Mouse (Mus musculus) CH12.LX (cell line): ENCODE measurements around the gene Kif6. TPM values are rescaled to one million over a fixed set of nuclear protein-coding genes. Genes with fewer than 3 reads are reported as not detected.

Experiments used
- DNase-seq: peaks from one replicate; pipeline ENCODE4 v3.0.0-alpha.2; 2013; ENCODE audit errors: extremely low read depth
- H3K27ac ChIP-seq: 2 replicates; pipeline ENCODE4 v1.5.1; 2012; ENCODE audit warnings: low read depth, mild to moderate bottlenecking, control low read depth, moderate library complexity; ENCODE audit not compliant: insufficient read depth
- H3K27me3 ChIP-seq: replicated peaks from 2 replicates; pipeline ENCODE3; 2012; ENCODE audit warnings: inconsistent platforms
- H3K36me3 ChIP-seq, 2 experiments: replicated peaks in 1 of 2; 2 replicates each; pipeline versions ENCODE3 to v1.6.1; 2012; ENCODE audit warnings: inconsistent platforms in 1 of 2, low read length in 1 of 2, mild to moderate bottlenecking in 1 of 2, mixed read lengths in 1 of 2, moderate library complexity in 1 of 2; ENCODE audit not compliant: control insufficient read depth in 1 of 2, insufficient read depth in 1 of 2
- H3K4me1 ChIP-seq, 2 experiments: 2 replicates each; pipeline ENCODE4 v1.6.1; 2012; ENCODE audit warnings: inconsistent platforms in 1 of 2, moderate library complexity in 1 of 2; ENCODE audit not compliant: insufficient read depth in 2 of 2, control insufficient read depth in 1 of 2
- H3K4me2 ChIP-seq: 2 replicates; pipeline ENCODE4 v1.6.1; 2012; ENCODE audit warnings: low read depth, mild to moderate bottlenecking, control low read depth; ENCODE audit not compliant: poor library complexity, insufficient read depth, severe bottlenecking
- H3K4me3 ChIP-seq, 3 experiments: fragments of 150-350 bp in 1 of 3; sonication (generic) in 1 of 3; replicated peaks in 1 of 3; 2 replicates each; pipeline versions ENCODE3 to v1.5.1; 2011 to 2012; ENCODE audit warnings: low read depth in 2 of 3, low read length in 2 of 3, mild to moderate bottlenecking in 2 of 3, moderate library complexity in 2 of 3, control low read depth in 1 of 3, improper control_type of control experiment in 1 of 3, inconsistent platforms in 1 of 3, mixed read lengths in 1 of 3; ENCODE audit not compliant: poor library complexity in 1 of 3
- H3K79me2 ChIP-seq: replicated peaks from 2 replicates; pipeline ENCODE4 v1.6.1; 2012; ENCODE audit warnings: mild to moderate bottlenecking, moderate library complexity; ENCODE audit not compliant: control insufficient read depth, poor library complexity, insufficient read depth, severe bottlenecking; ENCODE audit errors: extremely low read depth
- H3K9ac ChIP-seq: 2 replicates; pipeline ENCODE4 v1.6.1; 2012; ENCODE audit warnings: low read depth, mild to moderate bottlenecking, control low read depth, moderate library complexity; ENCODE audit not compliant: insufficient read depth
- H3K9me3 ChIP-seq: replicated peaks from 2 replicates; pipeline ENCODE3; 2012; ENCODE audit warnings: low read length, inconsistent platforms, mixed read lengths
- CHD1 ChIP-seq: IDR thresholded peaks from 2 replicates; pipeline ENCODE4 v1.6.1; 2012; ENCODE audit warnings: low read depth, low read length, improper control_type of control experiment, inconsistent platforms
- CTCF ChIP-seq, 2 experiments: IDR thresholded peaks in 1 of 2; conservative IDR thresholded peaks in 1 of 2; 2 replicates each; pipeline ENCODE4 v1.5.1; 2011 to 2012; ENCODE audit warnings: low read depth in 2 of 2, low read length in 2 of 2, improper control_type of control experiment in 1 of 2, inconsistent platforms in 1 of 2, mild to moderate bottlenecking in 1 of 2, moderate library complexity in 1 of 2
- E2F4 ChIP-seq: IDR thresholded peaks from 2 replicates; pipeline ENCODE4 v1.6.1; 2011; ENCODE audit warnings: low read depth, low read length, improper control_type of control experiment; ENCODE audit not compliant: insufficient replicate concordance
- GABPA ChIP-seq: IDR thresholded peaks from 2 replicates; pipeline ENCODE4 v1.6.1; 2012; ENCODE audit warnings: low read depth, low read length, improper control_type of control experiment, inconsistent platforms; ENCODE audit not compliant: insufficient replicate concordance
- IRF4 ChIP-seq: IDR thresholded peaks from 2 replicates; pipeline ENCODE4 v1.6.1; 2014; ENCODE audit warnings: low read depth, mild to moderate bottlenecking, inconsistent platforms, low read length, improper control_type of control experiment
- KAT2A ChIP-seq: IDR thresholded peaks from 2 replicates; pipeline ENCODE4 v1.6.1; 2012; ENCODE audit warnings: low read length, improper control_type of control experiment, inconsistent platforms; ENCODE audit not compliant: insufficient replicate concordance
- MAX ChIP-seq: IDR thresholded peaks from 2 replicates; pipeline ENCODE4 v1.6.1; 2011; ENCODE audit warnings: low read length, improper control_type of control experiment
- MXI1 ChIP-seq: IDR thresholded peaks from 2 replicates; pipeline ENCODE4 v1.6.1; 2011; ENCODE audit warnings: mild to moderate bottlenecking, low read depth, low read length, improper control_type of control experiment
- POLR2A ChIP-seq: IDR thresholded peaks from 2 replicates; pipeline ENCODE4 v1.6.1; 2011; ENCODE audit warnings: low read depth, mild to moderate bottlenecking, improper control_type of control experiment, low read length
- POLR2AphosphoS2 ChIP-seq: IDR thresholded peaks from 2 replicates; pipeline ENCODE4 v1.6.1; 2011; ENCODE audit warnings: low read depth, low read length, improper control_type of control experiment
- SMC3 ChIP-seq: IDR thresholded peaks from 2 replicates; pipeline ENCODE4 v1.6.1; 2011; ENCODE audit warnings: low read depth, low read length, improper control_type of control experiment
- TCF12 ChIP-seq: IDR thresholded peaks from 2 replicates; pipeline ENCODE4 v1.6.1; 2014; ENCODE audit warnings: low read depth, mild to moderate bottlenecking, inconsistent platforms, low read length, improper control_type of control experiment
- UBTF ChIP-seq: IDR thresholded peaks from 2 replicates; pipeline ENCODE4 v1.6.1; 2012; ENCODE audit warnings: low read depth, mild to moderate bottlenecking, inconsistent platforms, low read length, improper control_type of control experiment, moderate library complexity
- ZC3H11A ChIP-seq: IDR thresholded peaks from 2 replicates; pipeline ENCODE4 v1.6.1; 2012; ENCODE audit warnings: low read depth, mild to moderate bottlenecking, inconsistent platforms, low read length, improper control_type of control experiment
- ZKSCAN1 ChIP-seq: IDR thresholded peaks from 2 replicates; pipeline ENCODE4 v1.6.1; 2012; ENCODE audit warnings: low read depth, inconsistent platforms, low read length, improper control_type of control experiment, borderline replicate concordance
- ZNF384 ChIP-seq: IDR thresholded peaks from 2 replicates; pipeline ENCODE4 v1.6.1; 2012; ENCODE audit warnings: low read depth, low read length, improper control_type of control experiment, inconsistent platforms
- dilution Hi-C: fragments of 300-500 bp; cut with MboI; formaldehyde crosslinking; loops from 2 replicates; pipeline ENCODE4 v1.14.3; 2020; ENCODE audit warnings: low sequenced_read_pairs; ENCODE audit not compliant: extremely low pct_unique_long_range_greater_than_20kb, extremely low pct_ligation_motif_present
- in situ Hi-C: fragments of 300-500 bp; cut with MboI; formaldehyde crosslinking; loops from 3 replicates; pipeline ENCODE4 v1.14.3; 2019; ENCODE audit warnings: low sequenced_read_pairs, low pct_ligation_motif_present, low pct_unique_long_range_greater_than_20kb, mixed read lengths
- polyA plus RNA-seq: library from polyadenylated mRNA; unstranded; fragments of >175 nt; gene quantifications from 2 replicates; pipeline ENCODE4 v1.2.1, GENCODE M21; 2012; ENCODE audit warnings: low read depth; ENCODE audit not compliant: insufficient read length
- total RNA-seq, 2 experiments: library from RNA; depleted of rRNA; stranded (reverse); fragments of 300-350 nt in 1 of 2; fragments of >200 nt in 1 of 2; gene quantifications; 2 replicates each; pipeline ENCODE4 v1.2.3; 2012 to 2014

Kif6 gene
- total and polyA plus RNA-seq, 3 experiments = not detected

DNA sequence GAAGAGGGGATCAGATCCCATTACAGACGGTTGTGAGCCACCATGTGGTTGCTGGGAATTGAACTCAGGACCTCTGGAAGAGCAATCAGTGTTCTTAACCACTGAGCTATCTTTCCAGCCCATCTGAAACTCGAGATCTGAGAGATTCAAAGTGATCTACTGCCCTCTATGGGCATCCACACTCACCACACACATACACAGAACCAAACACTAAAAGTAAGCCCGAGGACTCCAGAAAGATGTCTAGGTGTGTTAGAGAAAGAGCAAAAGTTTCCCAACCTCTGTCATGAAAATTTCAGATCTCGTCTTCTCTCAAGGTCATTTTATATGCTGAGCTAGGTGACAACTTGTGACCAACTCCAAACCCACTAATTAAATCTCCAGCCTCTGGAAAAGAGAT lies 9.5 kb upstream of the Kif6 start:
- Histone ChIP-seq H3K9me3 (peaks cover 10% of the 10 kb centered on the region), H3K9ac (no peak overlapping the region), H3K27ac (no peak overlapping the region), H3K4me1 (no peaks in the 10 kb centered on the region), H3K79me2 (no peaks in the 10 kb centered on the region), H3K4me2 (no peak overlapping the region), H3K4me3 (no peak overlapping the region), H3K36me3 (no peaks in the 10 kb centered on the region), H3K27me3 (peaks cover 42% of the 10 kb centered on the region)
- DNase-seq = no peak
- dilution Hi-C loops = no loop called here
- TF ChIP-seq ZKSCAN1 (no peak), CTCF (conservative IDR thresholded peaks at IDR 0.05 in 1 of 2, IDR thresholded peaks at IDR 0.05 in 1 of 2; ENCODE audit: low read depth in 2 of 2, low read length in 2 of 2) (0 out of 4 replicates have a peak, but pooled peaks of 1 of the 2 experiments have one; percentile 4), KAT2A (no peak)
- in situ Hi-C loops = no loop called here

DNA sequence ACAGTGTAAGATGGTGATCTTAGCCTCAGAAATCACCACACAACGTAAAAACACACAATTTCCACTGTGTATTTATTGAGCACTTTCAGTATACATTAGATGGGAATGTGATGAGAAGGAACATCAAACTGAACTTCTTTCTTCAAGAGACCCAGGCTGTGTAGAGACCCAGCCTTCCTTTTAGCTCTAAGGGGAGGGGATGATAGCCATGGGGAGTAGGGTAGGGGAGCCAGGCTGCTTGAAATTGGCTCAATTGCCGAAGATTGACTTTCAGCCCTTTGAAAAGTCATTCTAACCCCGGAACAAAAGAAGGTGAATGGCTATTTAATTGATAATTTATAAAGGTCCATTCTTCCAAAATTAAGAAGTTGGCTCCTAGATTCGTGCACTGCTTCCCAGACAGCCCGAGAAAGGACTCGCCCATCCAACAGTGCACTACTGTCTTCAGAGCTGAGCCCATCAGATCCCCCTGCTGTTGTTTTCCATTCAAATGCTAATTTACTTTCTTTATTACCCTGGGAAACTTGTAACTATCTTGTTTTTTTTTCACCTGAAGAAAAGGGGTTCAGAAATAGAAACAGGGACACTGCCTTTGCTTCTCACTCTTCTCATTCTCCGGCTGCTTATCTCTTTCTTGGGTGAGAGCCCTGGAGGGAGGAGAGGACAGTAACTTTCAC lies 7.4 kb upstream of the Kif6 start:
- peaks cover 47% of the 10 kb centered on the region for H3K27me3 ChIP-seq
- dilution Hi-C loops (no loop called here), in situ Hi-C loops (no loop called here)
- H3K4me3 ChIP-seq = no peak overlapping the region
- H3K27ac ChIP-seq = no peak overlapping the region
- no peaks in the 10 kb centered on the region for H3K36me3 ChIP-seq
- DNase-seq = no peak
- H3K79me2 ChIP-seq = no peaks in the 10 kb centered on the region
- H3K9ac ChIP-seq = no peak overlapping the region
- no peaks in the 10 kb centered on the region for H3K4me1 ChIP-seq
- TF ChIP-seq ZC3H11A (no peak), CTCF (conservative IDR thresholded peaks at IDR 0.05 in 1 of 2, IDR thresholded peaks at IDR 0.05 in 1 of 2; ENCODE audit: low read depth in 2 of 2, low read length in 2 of 2) (no peak), ZNF384 (no peak), MAX (no peak), POLR2AphosphoS2 (no peak), TCF12 (no peak), IRF4 (no peak), CHD1 (no peak), MXI1 (no peak), POLR2A (no peak), ZKSCAN1 (no peak), SMC3 (no peak), E2F4 (no peak), UBTF (no peak), GABPA (no peak)
- peaks cover 10% of the 10 kb centered on the region for H3K9me3 ChIP-seq
- no peak overlapping the region for H3K4me2 ChIP-seq
